ENCODE assay signal across 23 mouse cellular contexts in genomic region chr10:84535458-84535857, GRCm38 (mm10). TPM values are rescaled to one million over a fixed set of nuclear protein-coding genes. Genes with fewer than 3 reads are reported as not detected.
A peak's percentile ranks its signal among the peaks of the same experiment; 100 is the strongest.
DNase-seq lines count a peak whose midpoint lies in the region; ATAC-seq and TF ChIP-seq lines count a peak whose summit lies in the region.
"Had no signal": no experiment of that assay in that cellular context is flagged by ENCODE, and none has a peak within 500 bp of the region (broad histone marks: within the 10 kb centered on the region; RNA-seq: fewer than 3 reads in every experiment).

No protein-coding gene starts in this region.

- peaks cover 14% of the 10 kb centered on the region for H3K4me1 ChIP-seq in kidney, postnatal 0 days (replicated peaks; ENCODE audit: insufficient read depth, low read length)
- H3K4me1 ChIP-seq in CH12.LX (ENCODE audit: control insufficient read depth in 1 of 2, insufficient read depth in 2 of 2): peaks cover 28 to 74% of the 10 kb centered on the region in 2 experiments
- H3K4me1 ChIP-seq in small intestine, adult 2 months (ENCODE audit: control insufficient read depth, insufficient read depth, insufficient read length, low read length): peaks cover 4% of the 10 kb centered on the region; the same call in 1 of the 2 replicates

- dilution Hi-C loops in CH12.LX (cut with MboI; ENCODE audit: extremely low pct_ligation_motif_present, extremely low pct_unique_long_range_greater_than_20kb, low sequenced_read_pairs): no loop called here

- ATAC-seq in kidney, postnatal 0 days (replicated peaks; ENCODE audit: low FRiP score, low read depth): no peak
- no peak for ATAC-seq in cerebellum, adult (ENCODE audit: insufficient number of reproducible peaks, low FRiP score, low TSS enrichment)
- ATAC-seq: forebrain, embryonic 16.5 days; intestine, postnatal 0 days had no signal

- H3K79me2 ChIP-seq in CH12.LX (replicated peaks; ENCODE audit: control insufficient read depth, extremely low read depth, insufficient read depth, poor library complexity, severe bottlenecking): peaks cover 12% of the 10 kb centered on the region

- TF ChIP-seq CTCF in kidney, postnatal 0 days (IDR thresholded peaks at IDR 0.05; ENCODE audit: low read depth): no peak
- TF ChIP-seq CTCF in CH12.LX (conservative IDR thresholded peaks at IDR 0.05 in 1 of 2, IDR thresholded peaks at IDR 0.05 in 1 of 2; ENCODE audit: low read depth in 2 of 2, low read length in 2 of 2): no peak
- no peak for TF ChIP-seq CTCF in small intestine, adult 2 months (IDR thresholded peaks at IDR 0.05; ENCODE audit: extremely low read depth, insufficient read length, insufficient replicate concordance, low read depth, low read length)

- 0 out of 2 replicates have a peak overlapping the region, but pooled peaks have one; percentile 19 for H3K27ac ChIP-seq in kidney, postnatal 0 days
- peak overlapping the region; percentile 9; the same call in 1 of the 2 replicates for H3K27ac ChIP-seq in CH12.LX (ENCODE audit: insufficient read depth, low read depth)
- H3K27ac ChIP-seq in small intestine, adult 2 months (ENCODE audit: insufficient read depth, low read depth, low read length): peak overlapping the region; percentile 38; the same call in 1 of the 2 replicates
- H3K27ac ChIP-seq: hindbrain, embryonic 14.5 days; liver, embryonic 13.5 days; midbrain, embryonic 12.5 days; neural tube, embryonic 13.5 days; stomach, embryonic 15.5 days had no signal

- no peak overlapping the region for H3K4me2 ChIP-seq in kidney, postnatal 0 days (ENCODE audit: low read length)
- H3K4me2 ChIP-seq in CH12.LX (ENCODE audit: insufficient read depth, low read depth, poor library complexity, severe bottlenecking): peak overlapping the region; percentile 56
- H3K4me2 ChIP-seq: heart, embryonic 15.5 days; hindbrain, embryonic 14.5 days; liver, embryonic 13.5 days; neural tube, embryonic 13.5 days; stomach, embryonic 15.5 days had no signal

- TF ChIP-seq EP300 in CH12.LX (IDR thresholded peaks at IDR 0.05; ENCODE audit: low read length): peak; percentile 86

- 82% methylated on average over 5 of the region's 5 CpGs for WGBS in kidney, postnatal 0 days
- WGBS in small intestine, adult 2 months: 75% methylated on average over 5 of the region's 5 CpGs

- H3K4me3 ChIP-seq in kidney, postnatal 0 days (replicated peaks; ENCODE audit: low read depth, low read length): no peak overlapping the region
- no peak overlapping the region for H3K4me3 ChIP-seq in CH12.LX (replicated peaks in 1 of 3; ENCODE audit: low read depth in 2 of 3, low read length in 2 of 3, poor library complexity in 1 of 3)
- no peak overlapping the region for H3K4me3 ChIP-seq in small intestine, adult 2 months (ENCODE audit: low read depth, low read length)
- H3K4me3 ChIP-seq: erythroblast, embryonic 14.5 days; heart, embryonic 15.5 days; liver, embryonic 13.5 days; midbrain, embryonic 12.5 days; neural tube, embryonic 13.5 days had no signal

- no peaks in the 10 kb centered on the region for H3K9me3 ChIP-seq in kidney, postnatal 0 days (replicated peaks; ENCODE audit: low read length)
- no peaks in the 10 kb centered on the region for H3K9me3 ChIP-seq in CH12.LX (replicated peaks; ENCODE audit: low read length)
- H3K9me3 ChIP-seq: heart, embryonic 15.5 days; liver, embryonic 13.5 days; midbrain, embryonic 12.5 days; neural tube, embryonic 13.5 days; stomach, embryonic 15.5 days had no signal

- no peaks in the 10 kb centered on the region for H3K36me3 ChIP-seq in kidney, postnatal 0 days (ENCODE audit: insufficient read depth, low read length)
- H3K36me3 ChIP-seq in CH12.LX (replicated peaks in 1 of 2; ENCODE audit: control insufficient read depth in 1 of 2, insufficient read depth in 1 of 2, low read length in 1 of 2): peaks cover 0 to 14% of the 10 kb centered on the region in 2 experiments
- no peaks in the 10 kb centered on the region for H3K36me3 ChIP-seq in small intestine, adult 2 months (ENCODE audit: control insufficient read depth, insufficient read depth, low read length)
- H3K36me3 ChIP-seq: G1E; heart, embryonic 15.5 days; liver, embryonic 13.5 days; midbrain, embryonic 12.5 days; neural tube, embryonic 13.5 days; stomach, embryonic 15.5 days had no signal

- in situ Hi-C loops in CH12.LX (cut with MboI; ENCODE audit: low pct_ligation_motif_present, low pct_unique_long_range_greater_than_20kb, low sequenced_read_pairs): no loop called here

- no peaks in the 10 kb centered on the region for H3K27me3 ChIP-seq in kidney, postnatal 0 days (ENCODE audit: insufficient read depth, low read length)
- no peaks in the 10 kb centered on the region for H3K27me3 ChIP-seq in CH12.LX (replicated peaks)
- H3K27me3 ChIP-seq in small intestine, adult 2 months (ENCODE audit: control insufficient read depth, insufficient read depth, low read length): no peaks in the 10 kb centered on the region
- H3K27me3 ChIP-seq: heart, embryonic 15.5 days; midbrain, embryonic 12.5 days; neural tube, embryonic 13.5 days; stomach, embryonic 15.5 days had no signal

- no peak; the same call in 1 of the 2 replicates for TF ChIP-seq RAD21 in CH12.LX (IDR thresholded peaks at IDR 0.05; ENCODE audit: low read depth, low read length)

- DNase-seq in kidney, postnatal 0 days (ENCODE audit: low spot score): no peak
- DNase-seq in kidney, adult 8-10 months: no peak
- peak; percentile 63 for DNase-seq in A20 (ENCODE audit: low read depth, low spot score)
- no peak for DNase-seq in CH12.LX (ENCODE audit: extremely low read depth)
- no peak for DNase-seq in gastrocnemius, postnatal 25 days
- DNase-seq: adrenal gland, adult 8-10 months; gastrocnemius, postnatal 36 days; liver, embryonic 13.5 days; lung, postnatal 14 days; thymus, adult 18-20 months; thymus, postnatal 25 days had no signal

- peak; percentile 40 for TF ChIP-seq POLR2A in CH12.LX (IDR thresholded peaks at IDR 0.05; ENCODE audit: low read depth, low read length)
- TF ChIP-seq POLR2A in small intestine, adult 2 months (IDR thresholded peaks at IDR 0.05; ENCODE audit: low read depth, low read length): no peak

- no peak overlapping the region for H3K9ac ChIP-seq in kidney, postnatal 0 days (ENCODE audit: low read depth, low read length)
- no peak overlapping the region for H3K9ac ChIP-seq in CH12.LX (ENCODE audit: insufficient read depth, low read depth)
- H3K9ac ChIP-seq: heart, embryonic 15.5 days; hindbrain, embryonic 14.5 days; liver, embryonic 13.5 days; lung, embryonic 14.5 days; midbrain, embryonic 12.5 days; neural tube, embryonic 13.5 days; stomach, embryonic 15.5 days had no signal

TF ChIP-seq in CH12.LX, 34 proteins besides CTCF, POLR2A, EP300 and RAD21 (continues in another document):
- TF ChIP-seq ELF1 (IDR thresholded peaks at IDR 0.05; ENCODE audit: low read depth, low read length): peak; percentile 74
- peak; percentile 62 for TF ChIP-seq BHLHE40 (IDR thresholded peaks at IDR 0.05; ENCODE audit: low read depth, low read length)
- peak; percentile 44; the same call in 1 of the 2 replicates for TF ChIP-seq CHD2 (IDR thresholded peaks at IDR 0.05; ENCODE audit: low read length)
- no peak for TF ChIP-seq MAX (IDR thresholded peaks at IDR 0.05; ENCODE audit: low read length)
- no peak for TF ChIP-seq USF2 (conservative IDR thresholded peaks at IDR 0.05; ENCODE audit: low read depth, low read length)
- peak; percentile 65 for TF ChIP-seq IRF4 (IDR thresholded peaks at IDR 0.05; ENCODE audit: low read depth, low read length)
- peak; percentile 91 for TF ChIP-seq MEF2A (IDR thresholded peaks at IDR 0.05; ENCODE audit: borderline replicate concordance, low read depth, low read length)
- TF ChIP-seq MXI1 (IDR thresholded peaks at IDR 0.05; ENCODE audit: low read depth, low read length): no peak; the same call in 1 of the 2 replicates
- 0 out of 2 replicates have a peak, but pooled peaks have one; percentile 48 for TF ChIP-seq MYC (IDR thresholded peaks at IDR 0.05; ENCODE audit: low read depth, low read length)
- no peak for TF ChIP-seq NRF1 (IDR thresholded peaks at IDR 0.05; ENCODE audit: low read depth, low read length)
- peak; percentile 49; the same call in 1 of the 2 replicates for TF ChIP-seq HCFC1 (IDR thresholded peaks at IDR 0.05; ENCODE audit: low read depth, low read length)
- no peak for TF ChIP-seq E2F4 (IDR thresholded peaks at IDR 0.05; ENCODE audit: insufficient replicate concordance, low read depth, low read length)
- TF ChIP-seq NELFE (IDR thresholded peaks at IDR 0.05; ENCODE audit: low read depth, low read length): no peak
- TF ChIP-seq MAZ (IDR thresholded peaks at IDR 0.05; ENCODE audit: low read depth, low read length): 0 out of 2 replicates have a peak, but pooled peaks have one; percentile 45
- TF ChIP-seq ETS1 (conservative IDR thresholded peaks at IDR 0.05; ENCODE audit: low read depth, low read length): peak; percentile 67
- TF ChIP-seq JUN (IDR thresholded peaks at IDR 0.05; ENCODE audit: insufficient read depth, low read depth, low read length): peak; percentile 19; the same call in 1 of the 2 replicates
- no peak for TF ChIP-seq UBTF (IDR thresholded peaks at IDR 0.05; ENCODE audit: low read depth, low read length)
- TF ChIP-seq SIN3A (IDR thresholded peaks at IDR 0.05; ENCODE audit: low read length): 0 out of 2 replicates have a peak, but pooled peaks have one; percentile 21
- TF ChIP-seq PAX5 (IDR thresholded peaks at IDR 0.05; ENCODE audit: low read length): no peak
- peak; percentile 44; the same call in 1 of the 2 replicates for TF ChIP-seq JUND (conservative IDR thresholded peaks at IDR 0.05; ENCODE audit: low read depth, low read length)
- TF ChIP-seq GABPA (IDR thresholded peaks at IDR 0.05; ENCODE audit: insufficient replicate concordance, low read depth, low read length): no peak
- no peak for TF ChIP-seq POLR2AphosphoS2 (IDR thresholded peaks at IDR 0.05; ENCODE audit: low read depth, low read length)
- peak; percentile 76 for TF ChIP-seq TCF12 (IDR thresholded peaks at IDR 0.05; ENCODE audit: low read depth, low read length)
- no peak for TF ChIP-seq ZC3H11A (IDR thresholded peaks at IDR 0.05; ENCODE audit: low read depth, low read length)

RNA-seq across cellular contexts. Expression of gene Ckap4, which starts 1.6 kb away (rescaled TPM):
- polyA plus RNA-seq in kidney, postnatal 0 days (2015; fragmentation: Nextera tagmentation; extraction: Ambion mirVana): 75.6 and 77.9 TPM in 2 replicates
- 35.0 and 40.6 TPM in 2 replicates for total RNA-seq in CH12.LX (2012; rRNA removed)
- 24.4 and 25.2 TPM in 2 replicates for total RNA-seq in CH12.LX (2014; rRNA removed)
- 66.6 and 71.2 TPM in 2 replicates for polyA plus RNA-seq in CH12.LX (2012; ENCODE audit: insufficient read length, low read depth)
- polyA plus RNA-seq in small intestine, adult 2 months (2012; rRNA removed): 11.8 and 15.2 TPM in 2 replicates
- total RNA-seq in gastrocnemius, postnatal 25 days (2021): 10 to 100 TPM; 15.5 to 16.3 TPM

RNA-seq across cellular contexts. Expression of gene Tcp11l2, which starts 41.0 kb away (rescaled TPM):
- 25.2 and 27.0 TPM in 2 replicates for polyA plus RNA-seq in kidney, postnatal 0 days (2015; fragmentation: Nextera tagmentation; extraction: Ambion mirVana)
- total RNA-seq in CH12.LX (2012; rRNA removed) (2.1 and 2.9 TPM in 2 replicates), CH12.LX (2014; rRNA removed) (6.0 and 6.5 TPM in 2 replicates)
- 2.4 and 2.6 TPM in 2 replicates for polyA plus RNA-seq in CH12.LX (2012; ENCODE audit: insufficient read length, low read depth)
- 19.3 and 34.3 TPM in 2 replicates for polyA plus RNA-seq in small intestine, adult 2 months (2012; rRNA removed)
- 10 to 100 TPM; 39.2 to 47.0 TPM for total RNA-seq in gastrocnemius, postnatal 25 days (2021)
